Mouse (Mus musculus) stomach, postnatal 0 days (tissue): Measurements from ENCODE around the gene Snd1.

Experiments used
- CTCF ChIP-seq: IDR thresholded peaks from 2 replicates; pipeline ENCODE4 v1.5.1; 2016; ENCODE audit warnings: antibody characterized with exemption, low read depth, mild to moderate bottlenecking, moderate library complexity
- EP300 ChIP-seq: optimal IDR thresholded peaks from 2 replicates; pipeline ENCODE3; 2016; ENCODE audit warnings: antibody characterized with exemption

DNA sequence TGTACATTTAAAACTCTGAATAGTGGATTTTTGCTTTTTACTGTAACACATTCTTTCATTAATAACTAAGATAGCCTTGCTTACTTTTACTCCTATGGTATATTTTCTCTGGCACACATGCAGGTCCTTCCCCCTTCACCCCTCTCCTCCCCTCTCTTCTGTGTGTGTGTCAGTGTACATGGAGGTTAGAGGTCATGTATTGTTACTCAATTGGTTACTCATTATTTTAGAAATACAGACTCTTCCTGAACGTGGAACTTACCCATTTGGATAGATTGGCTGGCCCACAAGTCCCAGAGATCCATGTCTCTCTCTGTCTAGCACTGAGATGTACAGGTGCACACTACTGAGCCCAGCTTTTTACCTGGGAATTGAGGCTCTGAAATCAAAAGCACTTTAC, 160.2 kb downstream of the Snd1 start:
- no peak for TF ChIP-seq CTCF
- no peak for TF ChIP-seq EP300
